Mouse (Mus musculus) E14TG2a.4 (cell line): ENCODE data around the gene Praf2.

ENCODE experiments used
- CTCF ChIP-seq: conservative IDR thresholded peaks from 2 replicates; pipeline ENCODE4 v1.5.1; 2014; ENCODE audit warnings: low read length
- POU5F1 ChIP-seq: IDR thresholded peaks from 2 replicates; pipeline ENCODE4 v1.6.1; 2014; ENCODE audit warnings: low read length, borderline replicate concordance

GRCm38 (mm10) chrX:7725841-7726240 lies 2.4 kb upstream of the Praf2 start:
- TF ChIP-seq CTCF (no peak), POU5F1 (no peak)
